Mouse (Mus musculus): ENCODE data around the gene Mpv17.

DNA sequence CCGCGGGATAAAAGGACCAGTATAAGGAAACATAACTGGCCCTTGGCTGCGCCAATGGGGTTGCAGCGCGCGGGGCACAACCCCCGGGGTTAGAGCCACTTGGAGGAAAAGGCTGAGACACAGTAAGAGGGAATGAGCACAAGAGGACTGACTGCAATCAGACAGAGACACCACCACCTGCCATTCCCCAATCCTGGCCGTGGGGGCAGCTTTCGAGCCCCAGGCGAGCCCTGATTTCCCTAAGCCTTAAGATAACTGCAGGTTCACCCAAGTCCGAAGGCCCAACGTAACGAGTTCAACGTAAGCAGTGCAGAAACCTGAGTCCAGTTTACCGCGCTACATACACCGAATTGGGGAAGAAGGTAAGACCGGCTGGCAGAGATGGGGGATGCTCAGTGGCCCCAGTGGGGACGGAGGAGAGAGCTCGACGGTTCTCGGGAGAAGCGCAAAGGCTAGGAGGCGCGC is 25.3 kb upstream of the Mpv17 start:
- TF ChIP-seq POLR2A (IDR thresholded peaks at IDR 0.05; ENCODE audit: insufficient read length, low read depth) (no peak), SRF (IDR thresholded peaks at IDR 0.05; ENCODE audit: control insufficient read depth, insufficient read length, low read depth) (no peak), TCF12 (IDR thresholded peaks at IDR 0.05; ENCODE audit: insufficient read depth, poor library complexity, severe bottlenecking) (no peak), USF1 (IDR thresholded peaks at IDR 0.05; ENCODE audit: low read depth) (no peak), REST (IDR thresholded peaks at IDR 0.05; ENCODE audit: insufficient read depth, insufficient read length) (no peak)

Measured in myocyte (in vitro differentiated cells).